Mouse (Mus musculus): ENCODE measurements at regions not wholly inside any gene's neighbourhood (a gene's known extent, or its start where the extent isn't known, plus 50 kb on each side); places are given as distances from the start of the nearest gene placed in this dataset.

DNA sequence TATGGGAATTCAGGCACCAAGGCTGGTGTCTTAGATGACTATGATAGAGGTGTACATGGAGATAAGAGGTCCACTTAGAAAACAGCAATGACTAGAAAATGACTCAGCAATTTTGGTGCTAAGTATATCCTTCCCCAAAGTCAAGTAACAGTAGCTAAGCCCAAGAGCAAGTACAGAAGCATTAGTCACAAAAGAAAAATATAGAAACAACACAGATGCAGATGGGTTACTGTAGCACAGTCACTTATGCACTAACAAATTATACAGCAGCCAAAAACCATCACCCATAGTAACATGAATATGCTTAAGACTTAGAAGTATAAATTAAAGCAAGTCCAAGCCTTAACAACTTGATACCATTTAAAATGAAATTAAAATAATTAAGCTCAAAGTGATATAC lies 378.5 kb upstream of the Meis2 start:
- Histone ChIP-seq H3K4me1 (ENCODE audit: control insufficient read depth, insufficient read depth, low read depth, low read length) (no peaks in the 10 kb centered on the region), H3K4me3 (ENCODE audit: low read length) (no peak overlapping the region), H3K27me3 (replicated peaks; ENCODE audit: control insufficient read depth, insufficient read depth, low read length) (no peaks in the 10 kb centered on the region), H3K9ac (ENCODE audit: low read depth, low read length) (no peak overlapping the region), H3K27ac (ENCODE audit: low read depth, low read length) (no peak overlapping the region), H3K9me3 (ENCODE audit: control insufficient read depth, low read length) (no peaks in the 10 kb centered on the region), H3K4me2 (ENCODE audit: low read length) (no peak overlapping the region), H3K36me3 (ENCODE audit: control insufficient read depth, insufficient read depth, low read length) (no peaks in the 10 kb centered on the region)
- ATAC-seq = no peak

DNA sequence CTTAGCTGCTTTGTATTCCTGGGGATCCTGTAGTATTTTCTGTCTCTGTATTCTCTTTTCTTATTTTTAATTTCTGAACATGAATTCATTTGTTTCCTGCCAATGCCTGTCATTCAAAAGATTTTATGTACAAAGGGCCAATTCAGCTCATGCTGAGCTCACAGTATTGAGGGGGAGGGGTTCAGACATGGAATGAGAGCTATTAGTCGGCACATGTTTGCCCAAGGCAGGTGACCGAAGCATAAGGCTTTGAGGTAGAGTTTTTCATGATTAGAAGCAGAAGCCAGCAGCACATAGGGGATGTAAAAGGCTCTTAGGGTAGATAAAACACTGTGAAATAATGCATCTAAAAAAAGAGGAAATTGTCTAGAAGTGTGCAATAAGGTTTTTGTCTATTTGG lies 374.6 kb upstream of the Meis2 start:
- H3K27me3 ChIP-seq (replicated peaks; ENCODE audit: control insufficient read depth, insufficient read depth, low read length) = no peaks in the 10 kb centered on the region
- no peaks in the 10 kb centered on the region for H3K4me1 ChIP-seq (ENCODE audit: control insufficient read depth, insufficient read depth, low read depth, low read length)
- no peak overlapping the region for H3K4me3 ChIP-seq (ENCODE audit: low read length)
- no peaks in the 10 kb centered on the region for H3K36me3 ChIP-seq (ENCODE audit: control insufficient read depth, insufficient read depth, low read length)
- 31% methylated on average over 2 of the region's 2 CpGs for WGBS
- H3K4me2 ChIP-seq (ENCODE audit: low read length) = no peak overlapping the region
- no peak for ATAC-seq
- H3K9ac ChIP-seq (ENCODE audit: low read depth, low read length) = no peak overlapping the region
- no peak overlapping the region for H3K27ac ChIP-seq (ENCODE audit: low read depth, low read length)
- no peaks in the 10 kb centered on the region for H3K9me3 ChIP-seq (ENCODE audit: control insufficient read depth, low read length)

DNA sequence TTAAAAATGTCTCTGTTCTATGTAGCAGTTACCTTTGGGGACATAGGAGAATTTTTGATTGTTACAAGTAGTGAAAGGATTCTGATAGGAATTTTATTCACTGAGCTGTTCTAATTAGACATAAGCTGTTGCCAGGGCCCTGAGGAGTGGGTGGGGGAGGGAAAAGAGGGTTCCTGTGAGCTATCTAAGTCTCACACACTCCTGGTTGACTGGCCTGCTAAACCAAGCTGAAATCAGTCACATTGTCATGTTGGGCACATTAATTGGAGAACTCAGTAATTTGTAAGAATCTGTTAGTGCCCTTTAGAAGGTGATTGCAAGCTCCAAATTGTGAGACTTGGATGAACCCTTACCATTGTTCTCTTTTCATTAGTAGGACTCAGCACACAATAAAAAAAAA lies 367.8 kb upstream of the Meis2 start:
- no peaks in the 10 kb centered on the region for H3K36me3 ChIP-seq (ENCODE audit: control insufficient read depth, insufficient read depth, low read length)
- H3K9ac ChIP-seq (ENCODE audit: low read depth, low read length) = no peak overlapping the region
- H3K27ac ChIP-seq (ENCODE audit: low read depth, low read length) = no peak overlapping the region
- H3K4me3 ChIP-seq (ENCODE audit: low read length) = no peak overlapping the region
- H3K4me1 ChIP-seq (ENCODE audit: control insufficient read depth, insufficient read depth, low read depth, low read length) = no peaks in the 10 kb centered on the region
- no peak overlapping the region for H3K4me2 ChIP-seq (ENCODE audit: low read length)
- H3K27me3 ChIP-seq (replicated peaks; ENCODE audit: control insufficient read depth, insufficient read depth, low read length) = no peaks in the 10 kb centered on the region
- H3K9me3 ChIP-seq (ENCODE audit: control insufficient read depth, low read length) = no peaks in the 10 kb centered on the region
- no peak for ATAC-seq

DNA sequence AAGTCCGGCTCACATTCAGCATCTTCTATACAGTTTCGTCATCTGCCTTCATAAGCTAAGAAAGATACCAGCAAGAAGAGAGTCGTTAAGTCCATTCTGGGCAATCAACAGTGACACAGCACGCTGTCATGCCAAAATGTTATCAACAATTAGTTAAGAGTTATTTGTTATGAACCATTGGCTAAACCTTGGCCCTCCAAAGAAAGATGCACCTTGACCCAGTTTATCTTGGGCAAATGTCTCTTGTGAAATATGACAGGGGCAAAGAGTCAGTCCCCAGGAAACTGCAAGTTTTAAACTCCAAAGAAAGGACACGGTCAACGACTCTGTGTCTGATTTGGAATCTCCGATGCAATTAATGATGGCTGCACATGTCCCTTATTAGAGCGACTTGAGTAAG lies 358.5 kb upstream of the Meis2 start:
- Histone ChIP-seq H3K36me3 (ENCODE audit: control insufficient read depth, insufficient read depth, low read length) (no peaks in the 10 kb centered on the region), H3K27ac (ENCODE audit: low read depth, low read length) (no peak overlapping the region), H3K9ac (ENCODE audit: low read depth, low read length) (no peak overlapping the region), H3K4me1 (ENCODE audit: control insufficient read depth, insufficient read depth, low read depth, low read length) (no peaks in the 10 kb centered on the region), H3K27me3 (replicated peaks; ENCODE audit: control insufficient read depth, insufficient read depth, low read length) (no peaks in the 10 kb centered on the region), H3K9me3 (ENCODE audit: control insufficient read depth, low read length) (no peaks in the 10 kb centered on the region), H3K4me3 (ENCODE audit: low read length) (no peak overlapping the region), H3K4me2 (ENCODE audit: low read length) (no peak overlapping the region)
- no peak for ATAC-seq
- WGBS = 91% methylated on average over 8 of the region's 8 CpGs

DNA sequence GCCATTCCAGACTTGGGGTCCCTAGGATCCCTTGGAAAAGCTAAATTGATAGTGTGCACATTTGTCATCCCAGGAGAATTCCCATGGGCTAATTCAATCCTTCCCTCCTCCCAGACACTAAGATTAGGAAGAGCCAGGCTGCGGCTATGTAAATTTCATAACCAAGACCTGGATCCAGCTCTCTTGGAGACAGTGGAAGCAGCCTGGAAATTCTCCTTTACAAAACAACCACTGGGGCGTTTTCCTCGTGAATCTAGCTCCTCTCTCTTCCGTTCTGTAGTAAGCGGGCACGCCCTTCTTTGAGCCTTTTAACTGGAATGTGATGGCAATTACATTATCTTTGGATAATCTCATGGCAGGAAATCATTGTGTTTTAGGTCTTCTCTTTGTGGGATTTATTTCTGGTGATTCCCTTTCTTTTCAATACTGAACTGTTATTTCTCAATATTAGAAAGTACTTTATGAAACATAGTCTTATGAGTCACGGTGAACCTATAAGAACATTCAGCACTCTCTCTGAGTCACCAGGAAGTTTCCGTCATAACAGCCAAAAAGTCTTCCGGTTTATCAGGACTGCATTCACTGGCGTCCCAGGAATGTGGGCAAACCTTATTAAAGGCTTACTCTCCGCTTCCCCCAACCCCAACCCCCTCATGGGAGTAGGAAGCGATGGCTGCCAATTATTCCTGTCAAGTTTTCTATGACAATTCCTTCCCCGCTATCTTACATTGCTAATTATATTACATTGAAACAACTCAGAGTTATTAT lies 352.0 kb upstream of the Meis2 start:
- H3K36me3 ChIP-seq (ENCODE audit: control insufficient read depth, insufficient read depth, low read length) = no peaks in the 10 kb centered on the region
- no peak overlapping the region for H3K9ac ChIP-seq (ENCODE audit: low read depth, low read length)
- H3K4me2 ChIP-seq (ENCODE audit: low read length) = no peak overlapping the region
- H3K4me1 ChIP-seq (ENCODE audit: control insufficient read depth, insufficient read depth, low read depth, low read length) = no peaks in the 10 kb centered on the region
- no peak overlapping the region for H3K4me3 ChIP-seq (ENCODE audit: low read length)
- 77% methylated on average over 13 of the region's 13 CpGs for whole genome bisulfite sequencing
- H3K27ac ChIP-seq (ENCODE audit: low read depth, low read length) = no peak overlapping the region
- ATAC-seq = no peak
- H3K9me3 ChIP-seq (ENCODE audit: control insufficient read depth, low read length) = no peaks in the 10 kb centered on the region
- no peaks in the 10 kb centered on the region for H3K27me3 ChIP-seq (replicated peaks; ENCODE audit: control insufficient read depth, insufficient read depth, low read length)

DNA sequence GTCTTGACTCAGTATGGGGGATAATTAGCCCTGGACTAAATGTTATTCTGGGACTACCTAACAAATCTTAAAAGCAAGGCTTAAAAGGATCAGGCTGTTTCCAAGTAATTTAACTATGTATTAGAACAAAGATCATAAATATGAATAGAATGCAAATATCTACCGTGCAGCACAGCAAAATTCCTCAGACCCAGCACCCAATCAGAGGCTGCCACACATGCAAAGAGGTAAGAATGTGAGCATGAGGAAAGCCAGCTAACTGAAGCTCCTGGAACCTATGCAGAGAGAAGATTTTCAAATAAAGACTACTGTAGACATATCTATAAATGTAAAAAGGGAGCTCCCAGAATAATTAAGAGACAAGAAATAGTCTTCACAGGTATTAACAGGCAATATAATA lies 350.1 kb upstream of the Meis2 start:
- Histone ChIP-seq H3K4me1 (ENCODE audit: control insufficient read depth, insufficient read depth, low read depth, low read length) (no peaks in the 10 kb centered on the region), H3K9ac (ENCODE audit: low read depth, low read length) (no peak overlapping the region), H3K36me3 (ENCODE audit: control insufficient read depth, insufficient read depth, low read length) (no peaks in the 10 kb centered on the region), H3K4me3 (ENCODE audit: low read length) (no peak overlapping the region), H3K4me2 (ENCODE audit: low read length) (no peak overlapping the region), H3K27me3 (replicated peaks; ENCODE audit: control insufficient read depth, insufficient read depth, low read length) (no peaks in the 10 kb centered on the region), H3K27ac (ENCODE audit: low read depth, low read length) (no peak overlapping the region), H3K9me3 (ENCODE audit: control insufficient read depth, low read length) (no peaks in the 10 kb centered on the region)
- 36% methylated on average over 1 of the region's 1 CpGs for WGBS
- no peak for ATAC-seq

DNA sequence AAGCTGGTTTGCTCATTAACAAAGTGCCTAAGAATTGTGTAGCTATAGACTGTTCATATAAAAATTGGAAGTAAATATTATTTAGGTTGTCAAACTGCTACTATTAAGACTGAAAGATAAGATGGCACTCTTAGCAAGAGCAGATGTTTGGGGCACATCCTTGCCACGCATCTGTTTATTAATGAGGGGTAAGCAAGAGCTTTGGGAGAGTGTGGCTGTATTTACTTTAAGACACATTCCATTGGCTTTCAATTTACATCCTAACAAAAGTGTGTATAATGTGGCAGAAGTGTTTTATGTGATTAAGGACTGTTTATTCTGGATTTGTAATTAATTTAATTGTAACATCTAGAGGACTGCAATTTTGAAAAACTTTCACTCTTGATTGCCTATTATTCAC lies 336.5 kb upstream of the Meis2 start:
- Histone ChIP-seq H3K4me3 (ENCODE audit: low read length) (no peak overlapping the region), H3K4me1 (ENCODE audit: control insufficient read depth, insufficient read depth, low read depth, low read length) (no peaks in the 10 kb centered on the region), H3K9ac (ENCODE audit: low read depth, low read length) (no peak overlapping the region), H3K27ac (ENCODE audit: low read depth, low read length) (no peak overlapping the region), H3K27me3 (replicated peaks; ENCODE audit: control insufficient read depth, insufficient read depth, low read length) (no peaks in the 10 kb centered on the region), H3K9me3 (ENCODE audit: control insufficient read depth, low read length) (no peaks in the 10 kb centered on the region), H3K36me3 (ENCODE audit: control insufficient read depth, insufficient read depth, low read length) (no peaks in the 10 kb centered on the region), H3K4me2 (ENCODE audit: low read length) (no peak overlapping the region)
- no peak for ATAC-seq
- 69% methylated on average over 1 of the region's 1 CpGs for WGBS

DNA sequence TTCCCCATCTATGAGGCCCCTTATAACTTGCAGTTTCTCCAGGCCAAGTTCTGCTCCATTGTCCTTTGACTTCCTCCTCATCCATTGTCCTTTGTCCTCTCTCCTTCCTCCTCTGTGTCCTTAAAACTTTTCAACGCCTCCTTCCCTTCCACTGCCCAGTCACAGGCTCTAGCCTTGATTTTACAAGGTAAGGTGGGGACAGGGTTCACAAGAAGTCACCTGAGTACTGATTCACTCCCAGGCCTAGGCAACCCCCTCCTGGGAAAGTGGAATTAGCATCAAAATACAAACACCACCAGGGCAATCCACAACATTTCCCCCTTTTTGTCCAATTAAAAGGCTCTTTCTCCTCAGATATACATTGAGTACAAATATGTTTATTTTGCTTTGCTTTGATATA lies 334.3 kb upstream of the Meis2 start:
- no peak overlapping the region for H3K4me3 ChIP-seq (ENCODE audit: low read length)
- H3K4me2 ChIP-seq (ENCODE audit: low read length) = no peak overlapping the region
- 69% methylated on average over 1 of the region's 1 CpGs for WGBS
- ATAC-seq = no peak
- H3K27ac ChIP-seq (ENCODE audit: low read depth, low read length) = no peak overlapping the region
- no peaks in the 10 kb centered on the region for H3K4me1 ChIP-seq (ENCODE audit: control insufficient read depth, insufficient read depth, low read depth, low read length)
- H3K9ac ChIP-seq (ENCODE audit: low read depth, low read length) = no peak overlapping the region
- no peaks in the 10 kb centered on the region for H3K27me3 ChIP-seq (replicated peaks; ENCODE audit: control insufficient read depth, insufficient read depth, low read length)
- H3K36me3 ChIP-seq (ENCODE audit: control insufficient read depth, insufficient read depth, low read length) = no peaks in the 10 kb centered on the region
- H3K9me3 ChIP-seq (ENCODE audit: control insufficient read depth, low read length) = no peaks in the 10 kb centered on the region

DNA sequence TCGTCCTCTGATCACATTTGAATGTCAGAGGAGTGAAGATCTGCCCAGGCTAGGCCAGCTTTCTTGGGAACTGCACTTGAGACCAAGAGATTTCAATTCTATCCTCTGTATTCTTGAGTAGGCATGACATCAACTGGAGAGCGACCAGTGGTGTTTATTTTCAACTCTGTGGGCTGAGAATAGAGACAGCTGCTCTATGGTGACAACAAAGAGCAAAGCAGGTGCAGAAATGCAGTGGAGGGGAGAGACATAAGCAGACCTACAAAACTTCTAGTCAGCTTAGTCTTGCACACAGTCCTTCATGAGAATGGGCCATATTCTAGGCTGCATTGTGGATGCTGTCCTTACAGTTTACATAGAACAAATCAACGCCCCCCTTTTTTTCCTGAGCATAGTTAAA lies 303.2 kb upstream of the Meis2 start:
- no peak overlapping the region for H3K4me3 ChIP-seq (ENCODE audit: low read length)
- H3K4me1 ChIP-seq (ENCODE audit: control insufficient read depth, insufficient read depth, low read depth, low read length) = no peaks in the 10 kb centered on the region
- ATAC-seq = no peak
- H3K4me2 ChIP-seq (ENCODE audit: low read length) = no peak overlapping the region
- no peaks in the 10 kb centered on the region for H3K9me3 ChIP-seq (ENCODE audit: control insufficient read depth, low read length)
- no peak overlapping the region for H3K9ac ChIP-seq (ENCODE audit: low read depth, low read length)
- no peak overlapping the region for H3K27ac ChIP-seq (ENCODE audit: low read depth, low read length)
- no peaks in the 10 kb centered on the region for H3K36me3 ChIP-seq (ENCODE audit: control insufficient read depth, insufficient read depth, low read length)
- no peaks in the 10 kb centered on the region for H3K27me3 ChIP-seq (replicated peaks; ENCODE audit: control insufficient read depth, insufficient read depth, low read length)
- WGBS = 85% methylated on average over 3 of the region's 3 CpGs

DNA sequence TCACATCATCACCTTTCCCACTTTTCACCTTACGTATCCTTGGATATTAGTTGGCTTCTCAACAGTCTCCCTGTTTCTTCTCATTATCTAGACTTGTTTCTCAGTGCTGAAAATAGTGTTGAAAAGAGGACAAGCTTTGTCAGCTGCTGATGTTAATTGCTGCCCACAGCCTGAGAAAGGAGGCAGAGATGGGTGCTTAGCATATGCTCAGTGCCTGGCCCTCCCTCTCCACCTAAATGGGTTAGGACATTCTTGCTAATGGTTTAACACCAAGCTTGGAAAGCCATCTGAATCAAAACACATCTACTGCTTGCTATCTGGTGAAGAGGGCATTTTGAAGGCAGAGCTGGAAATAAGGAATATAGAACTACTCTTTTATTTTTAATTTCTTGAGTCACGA lies 298.5 kb upstream of the Meis2 start:
- Histone ChIP-seq H3K4me1 (ENCODE audit: control insufficient read depth, insufficient read depth, low read depth, low read length) (no peaks in the 10 kb centered on the region), H3K27me3 (replicated peaks; ENCODE audit: control insufficient read depth, insufficient read depth, low read length) (no peaks in the 10 kb centered on the region), H3K36me3 (ENCODE audit: control insufficient read depth, insufficient read depth, low read length) (no peaks in the 10 kb centered on the region), H3K4me3 (ENCODE audit: low read length) (no peak overlapping the region), H3K9me3 (ENCODE audit: control insufficient read depth, low read length) (no peaks in the 10 kb centered on the region), H3K9ac (ENCODE audit: low read depth, low read length) (no peak overlapping the region), H3K4me2 (ENCODE audit: low read length) (no peak overlapping the region), H3K27ac (ENCODE audit: low read depth, low read length) (no peak overlapping the region)
- no peak for ATAC-seq
- 89% methylated on average over 2 of the region's 2 CpGs for WGBS
